Mouse (Mus musculus): ENCODE measurements around the gene Cemip.

Cemip gene

GRCm38 (mm10) chr7:83966047-83966818 lies 120.1 kb downstream of the Cemip start:
- DNase-seq (ENCODE audit: low read depth, low spot score), result no peak

- no peak for DNase-seq (ENCODE audit: low read depth, low spot score)
These were observed 121.1 kb downstream of the Cemip start for GRCm38 (mm10) chr7:83965181-83965580.

- DNase-seq (ENCODE audit: low read depth, low spot score), result peak; percentile 36
These were observed 133.8 kb downstream of the Cemip start for GRCm38 (mm10) chr7:83952511-83952910.

GRCm38 (mm10) chr7:83951327-83951726 lies 135.0 kb downstream of the Cemip start:
- DNase-seq (ENCODE audit: low read depth, low spot score), result no peak

- no peak for DNase-seq (ENCODE audit: low read depth, low spot score)
These were observed 136.6 kb downstream of the Cemip start for GRCm38 (mm10) chr7:83949662-83950061.

GRCm38 (mm10) chr7:83948743-83949142 lies 137.6 kb downstream of the Cemip start:
- DNase-seq (ENCODE audit: low read depth, low spot score), result no peak

GRCm38 (mm10) chr7:83941701-83942101 lies 144.6 kb downstream of the Cemip start:
- DNase-seq (ENCODE audit: low read depth, low spot score), result peak; percentile 44

- peak; percentile 9 for DNase-seq (ENCODE audit: low read depth, low spot score)
These were observed 146.2 kb downstream of the Cemip start for GRCm38 (mm10) chr7:83940136-83940535.

GRCm38 (mm10) chr7:83939017-83939721 lies 147.1 kb downstream of the Cemip start:
- peak; percentile 74 for DNase-seq (ENCODE audit: low read depth, low spot score)

GRCm38 (mm10) chr7:83921637-83922036 lies 164.7 kb downstream of the Cemip start:
- no peak for DNase-seq (ENCODE audit: low read depth, low spot score)

GRCm38 (mm10) chr7:83920241-83920640 lies 166.1 kb downstream of the Cemip start:
- DNase-seq (ENCODE audit: low read depth, low spot score), result no peak

GRCm38 (mm10) chr7:83914566-83914965 lies 171.7 kb downstream of the Cemip start:
- DNase-seq (ENCODE audit: low read depth, low spot score), result peak; percentile 92

GRCm38 (mm10) chr7:83913995-83914394 lies 172.3 kb downstream of the Cemip start:
- no peak for DNase-seq (ENCODE audit: low read depth, low spot score)

GRCm38 (mm10) chr7:83913405-83913932 lies 172.8 kb downstream of the Cemip start:
- DNase-seq (ENCODE audit: low read depth, low spot score), result no peak

- DNase-seq (ENCODE audit: low read depth, low spot score), result no peak
These were observed 174.4 kb downstream of the Cemip start for GRCm38 (mm10) chr7:83911909-83912308.

GRCm38 (mm10) chr7:83904831-83905230 lies 181.5 kb downstream of the Cemip start:
- no peak for DNase-seq (ENCODE audit: low read depth, low spot score)

- DNase-seq (ENCODE audit: low read depth, low spot score), result no peak
These were observed 183.8 kb downstream of the Cemip start for GRCm38 (mm10) chr7:83902296-83903145.

GRCm38 (mm10) chr7:83901425-83901824 lies 184.9 kb downstream of the Cemip start:
- no peak for DNase-seq (ENCODE audit: low read depth, low spot score)

- no peak for DNase-seq (ENCODE audit: low read depth, low spot score)
These were observed 185.8 kb downstream of the Cemip start for GRCm38 (mm10) chr7:83900519-83900918.

GRCm38 (mm10) chr7:83898267-83898666 lies 188.0 kb downstream of the Cemip start:
- DNase-seq (ENCODE audit: low read depth, low spot score), result no peak

GRCm38 (mm10) chr7:83896077-83896740 lies 190.1 kb downstream of the Cemip start:
- no peak for DNase-seq (ENCODE audit: low read depth, low spot score)

Measured in 3T3-L1 (cell line).